Comparison of ENCODE assay signal across 33 mouse cellular contexts in the genomic region with DNA sequence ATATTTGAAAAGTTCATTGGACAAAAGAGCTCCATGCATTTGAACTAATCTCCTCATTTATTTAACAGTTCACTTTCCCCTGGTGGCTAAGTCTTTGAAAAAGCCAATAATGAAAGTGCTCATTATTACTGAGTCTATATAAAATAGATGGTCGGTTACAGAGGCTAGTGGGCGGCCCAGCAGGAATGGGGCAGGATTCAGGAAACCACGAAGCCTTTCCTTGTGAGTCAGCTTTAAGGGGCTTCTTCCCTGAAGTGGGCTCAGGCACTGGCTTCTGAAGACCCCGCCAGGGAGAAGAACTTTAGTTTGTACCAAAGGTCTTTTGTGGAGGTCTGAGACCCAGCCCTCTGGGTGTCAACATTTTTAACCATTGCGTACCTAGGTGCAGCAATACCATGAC. TPM values are rescaled to one million over a fixed set of nuclear protein-coding genes. Genes with fewer than 3 reads are reported as not detected.
A peak's percentile ranks its signal among the peaks of the same experiment; 100 is the strongest.
DNase-seq lines count a peak whose midpoint lies in the region; ATAC-seq and TF ChIP-seq lines count a peak whose summit lies in the region.
"Had no signal": no experiment of that assay in that cellular context is flagged by ENCODE, and none has a peak within 500 bp of the region (broad histone marks: within the 10 kb centered on the region; RNA-seq: fewer than 3 reads in every experiment).

No protein-coding gene starts in this region.

- peaks cover 17% of the 10 kb centered on the region for H3K27me3 ChIP-seq in forebrain, embryonic 11.5 days (ENCODE audit: control insufficient read depth, insufficient read depth, low read length)
- H3K27me3 ChIP-seq in forebrain, embryonic 12.5 days: peaks cover 41% of the 10 kb centered on the region
- no peaks in the 10 kb centered on the region for H3K27me3 ChIP-seq in midbrain, embryonic 11.5 days (ENCODE audit: control insufficient read depth, insufficient read depth, low read length)
- no peaks in the 10 kb centered on the region for H3K27me3 ChIP-seq in midbrain, postnatal 0 days (ENCODE audit: insufficient read depth, low read length)
- H3K27me3 ChIP-seq: embryonic facial prominence, embryonic 13.5 days; hindbrain, embryonic 12.5 days; hindbrain, embryonic 15.5 days had no signal

- no peaks in the 10 kb centered on the region for H3K9me3 ChIP-seq in forebrain, embryonic 11.5 days (ENCODE audit: control insufficient read depth, low read length)
- H3K9me3 ChIP-seq in forebrain, embryonic 12.5 days: no peaks in the 10 kb centered on the region
- no peaks in the 10 kb centered on the region for H3K9me3 ChIP-seq in midbrain, embryonic 11.5 days (ENCODE audit: control insufficient read depth, low read length)
- no peaks in the 10 kb centered on the region for H3K9me3 ChIP-seq in midbrain, postnatal 0 days (ENCODE audit: low read length)
- H3K9me3 ChIP-seq: embryonic facial prominence, embryonic 10.5 days; embryonic facial prominence, embryonic 13.5 days; G1E; hindbrain, embryonic 12.5 days; hindbrain, embryonic 15.5 days had no signal

- H3K27ac ChIP-seq in forebrain, embryonic 11.5 days (ENCODE audit: low read depth, low read length): no peak overlapping the region
- H3K27ac ChIP-seq in forebrain, embryonic 12.5 days: no peak overlapping the region
- H3K27ac ChIP-seq in midbrain, embryonic 11.5 days (ENCODE audit: low read depth, low read length): no peak overlapping the region
- H3K27ac ChIP-seq in midbrain, postnatal 0 days (ENCODE audit: low read depth, low read length): no peak overlapping the region
- H3K27ac ChIP-seq: embryonic facial prominence, embryonic 10.5 days; embryonic facial prominence, embryonic 13.5 days; hindbrain, embryonic 12.5 days; hindbrain, embryonic 15.5 days had no signal

- ATAC-seq in forebrain, embryonic 11.5 days (replicated peaks; ENCODE audit: low FRiP score): peak; percentile 70
- no peak for ATAC-seq in forebrain, embryonic 12.5 days (ENCODE audit: low FRiP score)
- ATAC-seq in midbrain, embryonic 11.5 days (ENCODE audit: low FRiP score): 0 out of 2 replicates have a peak, but pooled peaks have one; percentile 27
- ATAC-seq in midbrain, postnatal 0 days (ENCODE audit: low FRiP score): no peak
- ATAC-seq in cerebellum, adult (ENCODE audit: insufficient number of reproducible peaks, low FRiP score, low TSS enrichment): no peak
- ATAC-seq: intestine, postnatal 0 days had no signal

- no peak for TF ChIP-seq CTCF in midbrain, postnatal 0 days (IDR thresholded peaks at IDR 0.05)
- no peak for TF ChIP-seq CTCF in brain, embryonic 14.5 days (IDR thresholded peaks at IDR 0.05; ENCODE audit: borderline replicate concordance, extremely low read depth, insufficient read depth, insufficient read length)

- TF ChIP-seq POLR2A in brain, embryonic 14.5 days (IDR thresholded peaks at IDR 0.05; ENCODE audit: borderline replicate concordance, extremely low read depth, insufficient read depth, insufficient read length, poor library complexity, severe bottlenecking): no peak

- peak; percentile 10 for DNase-seq in embryo, embryonic 10.5 days (ENCODE audit: low spot score)
- DNase-seq in embryo, embryonic 9.5 days (ENCODE audit: extremely low spot score): no peak
- DNase-seq in forebrain, embryonic 11.5 days (ENCODE audit: low spot score): peak; percentile 59
- peak; percentile 83 for DNase-seq in midbrain, embryonic 11.5 days (ENCODE audit: low spot score, missing footprints)
- DNase-seq in midbrain, postnatal 0 days (ENCODE audit: low spot score): no peak
- DNase-seq in brain, embryonic 14.5 days (ENCODE audit: low read depth): peak; percentile 65
- DNase-seq: adrenal gland, adult 2 months; adrenal gland, postnatal 25 days; cerebellum, adult 11 months; cerebellum, adult 2 months; cerebellum, adult 9-11 months; cerebellum, postnatal 25 days; gastrocnemius, postnatal 25 days; kidney, adult 2 months had no signal

- H3K4me3 ChIP-seq in forebrain, embryonic 11.5 days (ENCODE audit: low read depth, low read length): no peak overlapping the region
- H3K4me3 ChIP-seq in forebrain, embryonic 12.5 days (replicated peaks): no peak overlapping the region
- no peak overlapping the region for H3K4me3 ChIP-seq in midbrain, embryonic 11.5 days (ENCODE audit: low read depth, low read length)
- no peak overlapping the region for H3K4me3 ChIP-seq in midbrain, postnatal 0 days (ENCODE audit: low read depth, low read length)
- H3K4me3 ChIP-seq: embryonic facial prominence, embryonic 10.5 days; embryonic facial prominence, embryonic 13.5 days; erythroblast, embryonic 14.5 days; hindbrain, embryonic 12.5 days; hindbrain, embryonic 15.5 days had no signal

- 16% methylated on average over 5 of the region's 5 CpGs for WGBS in forebrain, embryonic 11.5 days
- 10% methylated on average over 5 of the region's 5 CpGs for WGBS in forebrain, embryonic 12.5 days
- WGBS in midbrain, embryonic 11.5 days: 23% methylated on average over 5 of the region's 5 CpGs
- 26% methylated on average over 5 of the region's 5 CpGs for WGBS in midbrain, postnatal 0 days

- no peaks in the 10 kb centered on the region for H3K36me3 ChIP-seq in forebrain, embryonic 11.5 days (ENCODE audit: control insufficient read depth, insufficient read depth, low read length)
- no peaks in the 10 kb centered on the region for H3K36me3 ChIP-seq in forebrain, embryonic 12.5 days (replicated peaks)
- no peaks in the 10 kb centered on the region for H3K36me3 ChIP-seq in midbrain, embryonic 11.5 days (ENCODE audit: control insufficient read depth, insufficient read depth, low read length)
- no peaks in the 10 kb centered on the region for H3K36me3 ChIP-seq in midbrain, postnatal 0 days (ENCODE audit: insufficient read depth, low read length)
- H3K36me3 ChIP-seq: embryonic facial prominence, embryonic 10.5 days; embryonic facial prominence, embryonic 13.5 days; G1E; hindbrain, embryonic 12.5 days; hindbrain, embryonic 15.5 days had no signal

- no peak overlapping the region for H3K9ac ChIP-seq in forebrain, embryonic 11.5 days (ENCODE audit: low read length)
- H3K9ac ChIP-seq in forebrain, embryonic 12.5 days: no peak overlapping the region
- H3K9ac ChIP-seq in midbrain, embryonic 11.5 days (ENCODE audit: low read length): no peak overlapping the region
- H3K9ac ChIP-seq in midbrain, postnatal 0 days (replicated peaks; ENCODE audit: low read length, poor library complexity, severe bottlenecking): no peak overlapping the region
- H3K9ac ChIP-seq: embryonic facial prominence, embryonic 13.5 days; hindbrain, embryonic 12.5 days; hindbrain, embryonic 15.5 days had no signal

- H3K4me1 ChIP-seq in forebrain, embryonic 11.5 days (replicated peaks; ENCODE audit: control insufficient read depth, insufficient read depth, low read length): 0 out of 2 replicates have a peak, but pooled peaks cover 2% of the 10 kb centered on the region
- peaks cover 10% of the 10 kb centered on the region for H3K4me1 ChIP-seq in forebrain, embryonic 12.5 days
- peaks cover 5% of the 10 kb centered on the region for H3K4me1 ChIP-seq in midbrain, embryonic 11.5 days (ENCODE audit: control insufficient read depth, insufficient read depth, low read length)
- H3K4me1 ChIP-seq in midbrain, postnatal 0 days (ENCODE audit: insufficient read depth, low read length): no peaks in the 10 kb centered on the region
- H3K4me1 ChIP-seq: embryonic facial prominence, embryonic 10.5 days; embryonic facial prominence, embryonic 13.5 days; hindbrain, embryonic 12.5 days; hindbrain, embryonic 15.5 days had no signal

- H3K4me2 ChIP-seq in forebrain, embryonic 11.5 days (ENCODE audit: low read depth, low read length, severe bottlenecking): peak overlapping the region; percentile 26; the same call in 1 of the 2 replicates
- H3K4me2 ChIP-seq in forebrain, embryonic 12.5 days: no peak overlapping the region
- no peak overlapping the region for H3K4me2 ChIP-seq in midbrain, embryonic 11.5 days
- H3K4me2 ChIP-seq in midbrain, postnatal 0 days (ENCODE audit: low read depth, low read length, poor library complexity, severe bottlenecking): no peak overlapping the region
- H3K4me2 ChIP-seq: embryonic facial prominence, embryonic 13.5 days; heart, embryonic 11.5 days; hindbrain, embryonic 12.5 days; hindbrain, embryonic 15.5 days had no signal

RNA-seq across cellular contexts. Expression of gene Mak, which starts 27.5 kb away (rescaled TPM):
- 0.87 and 1.6 TPM in 2 replicates for polyA plus RNA-seq in forebrain, embryonic 11.5 days (2014; fragmentation: Nextera tagmentation; extraction: Ambion mirVana)
- polyA plus RNA-seq in forebrain, embryonic 12.5 days (2016; fragmentation: Nextera tagmentation; extraction: Ambion mirVana): 0.78 and 0.91 TPM in 2 replicates
- polyA plus RNA-seq in midbrain, embryonic 11.5 days (2014; fragmentation: Nextera tagmentation; extraction: Ambion mirVana): 0.61 TPM in 2 replicates
- 1.1 and 2.3 TPM in 2 replicates for total RNA-seq in midbrain, postnatal 0 days (2014; rRNA removed)
- polyA plus RNA-seq in midbrain, postnatal 0 days (2015; fragmentation: Nextera tagmentation; extraction: Ambion mirVana): 2.1 and 2.2 TPM in 2 replicates
- polyA plus RNA-seq in brain, embryonic 14.5 days (2012; rRNA removed): 1.3 and 1.7 TPM in 2 replicates
- total RNA-seq: adrenal gland, postnatal 25 days; common myeloid progenitor, adult 5-6 weeks; gastrocnemius, adult 8-10 months; gastrocnemius, postnatal 25 days; heart, adult 8-10 months; heart, postnatal 25 days; hematopoietic stem cell, adult 5-6 weeks had no signal
- polyA plus RNA-seq: erythroblast, embryonic 14.5 days; G1E; kidney, adult 2 months had no signal

RNA-seq across cellular contexts. Expression of gene Tmem14c, which starts 35.9 kb away (rescaled TPM):
- polyA plus RNA-seq in forebrain, embryonic 11.5 days (2014; fragmentation: Nextera tagmentation; extraction: Ambion mirVana): 168 and 183 TPM in 2 replicates
- 133 and 143 TPM in 2 replicates for polyA plus RNA-seq in forebrain, embryonic 12.5 days (2016; fragmentation: Nextera tagmentation; extraction: Ambion mirVana)
- polyA plus RNA-seq in midbrain, embryonic 11.5 days (2014; fragmentation: Nextera tagmentation; extraction: Ambion mirVana): 198 and 200 TPM in 2 replicates
- total RNA-seq in midbrain, postnatal 0 days (2014; rRNA removed): 34.3 and 54.6 TPM in 2 replicates
- 112 and 124 TPM in 2 replicates for polyA plus RNA-seq in midbrain, postnatal 0 days (2015; fragmentation: Nextera tagmentation; extraction: Ambion mirVana)
- polyA plus RNA-seq in brain, embryonic 14.5 days (2012; rRNA removed): 69.9 and 84.6 TPM in 2 replicates

RNA-seq across cellular contexts. Expression of gene Pak1ip1, which starts 51.1 kb away (rescaled TPM):
- 88.4 and 92.0 TPM in 2 replicates for polyA plus RNA-seq in forebrain, embryonic 11.5 days (2014; fragmentation: Nextera tagmentation; extraction: Ambion mirVana)
- 85.5 and 93.2 TPM in 2 replicates for polyA plus RNA-seq in forebrain, embryonic 12.5 days (2016; fragmentation: Nextera tagmentation; extraction: Ambion mirVana)
- 99.7 and 104 TPM in 2 replicates for polyA plus RNA-seq in midbrain, embryonic 11.5 days (2014; fragmentation: Nextera tagmentation; extraction: Ambion mirVana)
- 32.9 and 38.1 TPM in 2 replicates for total RNA-seq in midbrain, postnatal 0 days (2014; rRNA removed)
- polyA plus RNA-seq in midbrain, postnatal 0 days (2015; fragmentation: Nextera tagmentation; extraction: Ambion mirVana): 42.6 and 43.6 TPM in 2 replicates
- polyA plus RNA-seq in brain, embryonic 14.5 days (2012; rRNA removed): 49.9 and 65.4 TPM in 2 replicates

RNA-seq across cellular contexts. Expression of gene Gcm2, which starts 58.9 kb away (rescaled TPM):
- polyA plus RNA-seq in forebrain, embryonic 11.5 days (2014; fragmentation: Nextera tagmentation; extraction: Ambion mirVana): not detected in 2 replicates
- polyA plus RNA-seq in forebrain, embryonic 12.5 days (2016; fragmentation: Nextera tagmentation; extraction: Ambion mirVana): not detected in 2 replicates
- polyA plus RNA-seq in midbrain, embryonic 11.5 days (2014; fragmentation: Nextera tagmentation; extraction: Ambion mirVana): not detected in 2 replicates
- total RNA-seq in midbrain, postnatal 0 days (2014; rRNA removed): not detected in 2 replicates
- not detected in 2 replicates for polyA plus RNA-seq in midbrain, postnatal 0 days (2015; fragmentation: Nextera tagmentation; extraction: Ambion mirVana)
- polyA plus RNA-seq in brain, embryonic 14.5 days (2012; rRNA removed): not detected in 2 replicates
- total RNA-seq: adrenal gland, adult 2 months; adrenal gland, postnatal 25 days; common myeloid progenitor, adult 5-6 weeks; G1E; gastrocnemius, adult 8-10 months; gastrocnemius, postnatal 25 days; heart, adult 8-10 months; heart, postnatal 25 days; hematopoietic stem cell, adult 5-6 weeks had no signal
- polyA plus RNA-seq: adrenal gland, adult 2 months; cerebellum, adult 2 months; embryonic facial prominence, embryonic 13.5 days; erythroblast, embryonic 14.5 days; G1E; gonadal fat pad, adult 2 months; heart, embryonic 11.5 days; heart, embryonic 14.5 days; heart, postnatal 0 days; hindbrain, embryonic 12.5 days; hindbrain, embryonic 15.5 days; intestine, embryonic 14.5 days; intestine, postnatal 0 days; kidney, adult 2 months had no signal

Comparison
In these comparisons a context has a peak if more than half of its experiments do, and no peak if none do; other contexts are left out.
1. DNase-seq: peak in embryo, embryonic 10.5 days (single experiment), forebrain, embryonic 11.5 days (single experiment), midbrain, embryonic 11.5 days (single experiment) and brain, embryonic 14.5 days (single experiment); none in embryo, embryonic 9.5 days (single experiment) and midbrain, postnatal 0 days (single experiment).
2. ATAC-seq: peak in forebrain, embryonic 11.5 days (single experiment) and midbrain, embryonic 11.5 days (single experiment); none in forebrain, embryonic 12.5 days (single experiment), midbrain, postnatal 0 days (single experiment) and cerebellum, adult (single experiment).